Mouse (Mus musculus): ENCODE measurements at regions not wholly inside any gene's neighbourhood (a gene's known extent, or its start where the extent isn't known, plus 50 kb on each side); places are given as distances from the start of the nearest gene placed in this dataset.

- Histone ChIP-seq H3K4me3 (no peak overlapping the region), H3K4me1 (no peaks in the 10 kb centered on the region), H3K36me3 (no peaks in the 10 kb centered on the region), H3K9me3 (replicated peaks) (no peaks in the 10 kb centered on the region), H3K27ac (replicated peaks) (no peak overlapping the region), H3K27me3 (ENCODE audit: low read depth, poor library complexity, severe bottlenecking) (no peaks in the 10 kb centered on the region)
- no peak for DNase-seq (ENCODE audit: low spot score)
- 88% methylated on average over 1 of the region's 1 CpGs for WGBS
These were observed 173.1 kb downstream of the Calcrl start for GRCm38 (mm10) chr2:84252076-84252475.

- no peak for DNase-seq (ENCODE audit: low spot score)
- 92% methylated on average over 2 of the region's 2 CpGs for WGBS
- Histone ChIP-seq H3K9me3 (replicated peaks) (no peaks in the 10 kb centered on the region), H3K4me1 (no peaks in the 10 kb centered on the region), H3K36me3 (no peaks in the 10 kb centered on the region), H3K27me3 (ENCODE audit: low read depth, poor library complexity, severe bottlenecking) (no peaks in the 10 kb centered on the region), H3K27ac (replicated peaks) (no peak overlapping the region), H3K4me3 (no peak overlapping the region)
These were observed 166.7 kb downstream of the Calcrl start for GRCm38 (mm10) chr2:84258339-84259006.

GRCm38 (mm10) chr2:84259222-84259621 is 166.0 kb downstream of the Calcrl start:
- no peaks in the 10 kb centered on the region for H3K9me3 ChIP-seq (replicated peaks)
- no peaks in the 10 kb centered on the region for H3K27me3 ChIP-seq (ENCODE audit: low read depth, poor library complexity, severe bottlenecking)
- no peaks in the 10 kb centered on the region for H3K36me3 ChIP-seq
- H3K27ac ChIP-seq (replicated peaks) = no peak overlapping the region
- 89% methylated on average over 1 of the region's 1 CpGs for WGBS
- no peak overlapping the region for H3K4me3 ChIP-seq
- no peak for DNase-seq (ENCODE audit: low spot score)
- no peaks in the 10 kb centered on the region for H3K4me1 ChIP-seq

- 40% methylated on average over 4 of the region's 4 CpGs for WGBS
- H3K4me1 ChIP-seq = no peaks in the 10 kb centered on the region
- no peak overlapping the region for H3K4me3 ChIP-seq
- no peaks in the 10 kb centered on the region for H3K36me3 ChIP-seq
- H3K27ac ChIP-seq (replicated peaks) = no peak overlapping the region
- H3K27me3 ChIP-seq (ENCODE audit: low read depth, poor library complexity, severe bottlenecking) = no peaks in the 10 kb centered on the region
- no peak for DNase-seq (ENCODE audit: low spot score)
- no peaks in the 10 kb centered on the region for H3K9me3 ChIP-seq (replicated peaks)
These were observed 164.5 kb downstream of the Calcrl start for GRCm38 (mm10) chr2:84260701-84261100.

- DNase-seq (ENCODE audit: low spot score) = no peak
- no peaks in the 10 kb centered on the region for H3K27me3 ChIP-seq (ENCODE audit: low read depth, poor library complexity, severe bottlenecking)
- no peaks in the 10 kb centered on the region for H3K4me1 ChIP-seq
- no peak overlapping the region for H3K27ac ChIP-seq (replicated peaks)
- no peaks in the 10 kb centered on the region for H3K9me3 ChIP-seq (replicated peaks)
- WGBS = 93% methylated on average over 5 of the region's 5 CpGs
- H3K36me3 ChIP-seq = no peaks in the 10 kb centered on the region
- H3K4me3 ChIP-seq = no peak overlapping the region
These were observed 163.7 kb downstream of the Calcrl start for GRCm38 (mm10) chr2:84261481-84261880.

- H3K27me3 ChIP-seq (ENCODE audit: low read depth, poor library complexity, severe bottlenecking) = no peaks in the 10 kb centered on the region
These were observed 160.7 kb downstream of the Calcrl start for GRCm38 (mm10) chr2:84264485-84264884.

GRCm38 (mm10) chr2:84265002-84265401 is 160.2 kb downstream of the Calcrl start:
- H3K27me3 ChIP-seq (ENCODE audit: low read depth, poor library complexity, severe bottlenecking) = no peaks in the 10 kb centered on the region
- H3K36me3 ChIP-seq = no peaks in the 10 kb centered on the region
- H3K4me1 ChIP-seq = no peaks in the 10 kb centered on the region
- H3K9me3 ChIP-seq (replicated peaks) = no peaks in the 10 kb centered on the region
- no peak overlapping the region for H3K4me3 ChIP-seq
- DNase-seq (ENCODE audit: low spot score) = no peak
- H3K27ac ChIP-seq (replicated peaks) = no peak overlapping the region

More at GRCm38 (mm10) chr2:84264485-84264884, 160.7 kb downstream of the Calcrl start:
- no peaks in the 10 kb centered on the region for H3K36me3 ChIP-seq
- no peaks in the 10 kb centered on the region for H3K9me3 ChIP-seq (replicated peaks)
- H3K4me3 ChIP-seq = no peak overlapping the region
- H3K27ac ChIP-seq (replicated peaks) = no peak overlapping the region
- no peaks in the 10 kb centered on the region for H3K4me1 ChIP-seq
- DNase-seq (ENCODE audit: low spot score) = no peak
- 66% methylated on average over 2 of the region's 2 CpGs for WGBS

GRCm38 (mm10) chr2:84266158-84266557 is 159.1 kb downstream of the Calcrl start:
- Histone ChIP-seq H3K9me3 (replicated peaks) (no peaks in the 10 kb centered on the region), H3K4me3 (no peak overlapping the region), H3K27me3 (ENCODE audit: low read depth, poor library complexity, severe bottlenecking) (no peaks in the 10 kb centered on the region), H3K4me1 (no peaks in the 10 kb centered on the region), H3K27ac (replicated peaks) (no peak overlapping the region), H3K36me3 (no peaks in the 10 kb centered on the region)
- 75% methylated on average over 4 of the region's 4 CpGs for WGBS
- no peak for DNase-seq (ENCODE audit: low spot score)

GRCm38 (mm10) chr2:84266883-84267554 is 158.2 kb downstream of the Calcrl start:
- no peak for DNase-seq (ENCODE audit: low spot score)
- no peak overlapping the region for H3K27ac ChIP-seq (replicated peaks)
- H3K4me1 ChIP-seq = no peaks in the 10 kb centered on the region
- H3K36me3 ChIP-seq = no peaks in the 10 kb centered on the region
- H3K9me3 ChIP-seq (replicated peaks) = no peaks in the 10 kb centered on the region
- H3K4me3 ChIP-seq = no peak overlapping the region
- no peaks in the 10 kb centered on the region for H3K27me3 ChIP-seq (ENCODE audit: low read depth, poor library complexity, severe bottlenecking)
- WGBS = 72% methylated on average over 6 of the region's 6 CpGs

GRCm38 (mm10) chr2:84274038-84274724 is 151.0 kb downstream of the Calcrl start:
- Histone ChIP-seq H3K27ac (replicated peaks) (no peak overlapping the region), H3K4me3 (no peak overlapping the region), H3K9me3 (replicated peaks) (no peaks in the 10 kb centered on the region), H3K4me1 (no peaks in the 10 kb centered on the region), H3K36me3 (no peaks in the 10 kb centered on the region), H3K27me3 (ENCODE audit: low read depth, poor library complexity, severe bottlenecking) (no peaks in the 10 kb centered on the region)
- no peak for DNase-seq (ENCODE audit: low spot score)
- WGBS = 86% methylated on average over 6 of the region's 6 CpGs

- 71% methylated on average over 1 of the region's 1 CpGs for WGBS
These were observed 148.0 kb downstream of the Calcrl start for GRCm38 (mm10) chr2:84277181-84277580.

More at GRCm38 (mm10) chr2:84277181-84277580, 148.0 kb downstream of the Calcrl start:
- no peak for DNase-seq (ENCODE audit: low spot score)
- Histone ChIP-seq H3K4me1 (no peaks in the 10 kb centered on the region), H3K27me3 (ENCODE audit: low read depth, poor library complexity, severe bottlenecking) (no peaks in the 10 kb centered on the region), H3K9me3 (replicated peaks) (no peaks in the 10 kb centered on the region), H3K4me3 (no peak overlapping the region), H3K27ac (replicated peaks) (no peak overlapping the region), H3K36me3 (no peaks in the 10 kb centered on the region)
